9 mouse cellular contexts compared by ENCODE assay signal in genomic region chr9:21311695-21312094, GRCm38 (mm10). TPM values are rescaled to one million over a fixed set of nuclear protein-coding genes. Genes with fewer than 3 reads are reported as not detected.
DNase-seq lines count a peak whose midpoint lies in the region; ATAC-seq and TF ChIP-seq lines count a peak whose summit lies in the region.
"Had no signal": no experiment of that assay in that cellular context is flagged by ENCODE, and none has a peak within 500 bp of the region (broad histone marks: within the 10 kb centered on the region; RNA-seq: fewer than 3 reads in every experiment).

No protein-coding gene starts in this region.

- peak overlapping the region; percentile 58 for H3K9ac ChIP-seq in kidney, postnatal 0 days (ENCODE audit: low read depth, low read length)
- H3K9ac ChIP-seq in embryonic facial prominence, embryonic 13.5 days, result peak overlapping the region; percentile 63
- H3K9ac ChIP-seq in intestine, embryonic 14.5 days (ENCODE audit: low read length), result no peak overlapping the region
- no peak overlapping the region for H3K9ac ChIP-seq in neural tube, embryonic 13.5 days

- peak overlapping the region; percentile 36 for H3K4me3 ChIP-seq in kidney, postnatal 0 days (replicated peaks; ENCODE audit: low read depth, low read length)
- H3K4me3 ChIP-seq in embryonic facial prominence, embryonic 13.5 days, result peak overlapping the region; percentile 44
- H3K4me3 ChIP-seq in intestine, embryonic 14.5 days (ENCODE audit: low read depth, low read length), result peak overlapping the region; percentile 42
- peak overlapping the region; percentile 22 for H3K4me3 ChIP-seq in neural tube, embryonic 13.5 days

- WGBS in kidney, postnatal 0 days, result 32% methylated on average over 7 of the region's 7 CpGs
- 17% methylated on average over 7 of the region's 7 CpGs for WGBS in embryonic facial prominence, embryonic 13.5 days
- 25% methylated on average over 7 of the region's 7 CpGs for WGBS in intestine, embryonic 14.5 days
- 37% methylated on average over 7 of the region's 7 CpGs for WGBS in neural tube, embryonic 13.5 days

- DNase-seq in kidney, postnatal 0 days (ENCODE audit: low spot score), result no peak
- no peak for DNase-seq in kidney, adult 8-10 months
- DNase-seq in intestine, embryonic 14.5 days (ENCODE audit: low spot score), result peak; percentile 60
- no peak for DNase-seq in layer of hippocampus, adult 9-11 months
- no peak for DNase-seq in adrenal gland, postnatal 36 days
- DNase-seq: thymus, postnatal 14 days had no signal

- H3K27ac ChIP-seq in kidney, postnatal 0 days, result peak overlapping the region; percentile 31; the same call in 1 of the 2 replicates
- H3K27ac ChIP-seq in embryonic facial prominence, embryonic 13.5 days, result no peak overlapping the region
- H3K27ac ChIP-seq in intestine, embryonic 14.5 days (ENCODE audit: low read depth), result no peak overlapping the region
- H3K27ac ChIP-seq in neural tube, embryonic 13.5 days (replicated peaks), result no peak overlapping the region

- H3K27me3 ChIP-seq in kidney, postnatal 0 days (ENCODE audit: insufficient read depth, low read length), result no peaks in the 10 kb centered on the region
- peaks cover 19% of the 10 kb centered on the region for H3K27me3 ChIP-seq in embryonic facial prominence, embryonic 13.5 days
- peaks cover 14% of the 10 kb centered on the region for H3K27me3 ChIP-seq in intestine, embryonic 14.5 days (replicated peaks; ENCODE audit: control insufficient read depth, insufficient read depth, low read length)
- peaks cover 24% of the 10 kb centered on the region for H3K27me3 ChIP-seq in neural tube, embryonic 13.5 days

- TF ChIP-seq CTCF in kidney, postnatal 0 days (IDR thresholded peaks at IDR 0.05; ENCODE audit: low read depth), result no peak

- H3K4me2 ChIP-seq in kidney, postnatal 0 days (ENCODE audit: low read length), result peak overlapping the region; percentile 42
- peak overlapping the region; percentile 50 for H3K4me2 ChIP-seq in embryonic facial prominence, embryonic 13.5 days
- peak overlapping the region; percentile 37 for H3K4me2 ChIP-seq in intestine, embryonic 14.5 days (ENCODE audit: low read length)
- H3K4me2 ChIP-seq in neural tube, embryonic 13.5 days, result peak overlapping the region; percentile 39; the same call in 1 of the 2 replicates

- H3K9me3 ChIP-seq in kidney, postnatal 0 days (replicated peaks; ENCODE audit: low read length), result no peaks in the 10 kb centered on the region
- no peaks in the 10 kb centered on the region for H3K9me3 ChIP-seq in embryonic facial prominence, embryonic 13.5 days
- H3K9me3 ChIP-seq in intestine, embryonic 14.5 days (ENCODE audit: control insufficient read depth, low read length), result no peaks in the 10 kb centered on the region
- H3K9me3 ChIP-seq in neural tube, embryonic 13.5 days, result no peaks in the 10 kb centered on the region

- H3K4me1 ChIP-seq in kidney, postnatal 0 days (replicated peaks; ENCODE audit: insufficient read depth, low read length), result no peaks in the 10 kb centered on the region
- 0 out of 2 replicates have a peak, but pooled peaks cover 4% of the 10 kb centered on the region for H3K4me1 ChIP-seq in embryonic facial prominence, embryonic 13.5 days
- H3K4me1 ChIP-seq in intestine, embryonic 14.5 days (replicated peaks; ENCODE audit: control insufficient read depth, insufficient read depth, low read length), result no peaks in the 10 kb centered on the region
- H3K4me1 ChIP-seq in neural tube, embryonic 13.5 days (replicated peaks), result 0 out of 2 replicates have a peak, but pooled peaks cover 6% of the 10 kb centered on the region

- H3K36me3 ChIP-seq in kidney, postnatal 0 days (ENCODE audit: insufficient read depth, low read length), result no peaks in the 10 kb centered on the region
- no peaks in the 10 kb centered on the region for H3K36me3 ChIP-seq in embryonic facial prominence, embryonic 13.5 days
- H3K36me3 ChIP-seq in intestine, embryonic 14.5 days (ENCODE audit: control insufficient read depth, insufficient read depth, low read length), result no peaks in the 10 kb centered on the region
- H3K36me3 ChIP-seq in neural tube, embryonic 13.5 days, result no peaks in the 10 kb centered on the region

- ATAC-seq in kidney, postnatal 0 days (replicated peaks; ENCODE audit: low FRiP score, low read depth), result no peak
- ATAC-seq in embryonic facial prominence, embryonic 13.5 days (ENCODE audit: insufficient number of reproducible peaks, insufficient read depth, low FRiP score, low TSS enrichment, low read depth), result no peak
- ATAC-seq in intestine, embryonic 14.5 days (replicated peaks; ENCODE audit: low FRiP score, low TSS enrichment, low read depth), result 0 out of 2 replicates have a peak, but pooled peaks have one; percentile 7
- no peak for ATAC-seq in neural tube, embryonic 13.5 days (ENCODE audit: low read depth)

RNA-seq across cellular contexts. Expression of gene Ap1m2, which starts 0.4 kb away (rescaled TPM):
- polyA plus RNA-seq in kidney, postnatal 0 days (2015; fragmentation: Nextera tagmentation; extraction: Ambion mirVana), result 57.3 and 63.0 TPM in 2 replicates
- 22.3 and 30.1 TPM in 2 replicates for polyA plus RNA-seq in embryonic facial prominence, embryonic 13.5 days (2015; fragmentation: Nextera tagmentation; extraction: Ambion mirVana)
- 69.6 and 75.8 TPM in 2 replicates for polyA plus RNA-seq in intestine, embryonic 14.5 days (2014; fragmentation: Nextera tagmentation; extraction: Ambion mirVana)
- polyA plus RNA-seq in neural tube, embryonic 13.5 days (2015; fragmentation: Nextera tagmentation; extraction: Ambion mirVana), result 0.89 and 1.1 TPM in 2 replicates
- not detected for total RNA-seq in adrenal gland, postnatal 36 days (2021)
- total RNA-seq: gastrocnemius, postnatal 4 days had no signal

RNA-seq across cellular contexts. Expression of gene Slc44a2, which starts 8.8 kb away (rescaled TPM):
- 76.5 and 80.5 TPM in 2 replicates for polyA plus RNA-seq in kidney, postnatal 0 days (2015; fragmentation: Nextera tagmentation; extraction: Ambion mirVana)
- polyA plus RNA-seq in embryonic facial prominence, embryonic 13.5 days (2015; fragmentation: Nextera tagmentation; extraction: Ambion mirVana), result 120 and 123 TPM in 2 replicates
- 70.1 and 74.6 TPM in 2 replicates for polyA plus RNA-seq in intestine, embryonic 14.5 days (2014; fragmentation: Nextera tagmentation; extraction: Ambion mirVana)
- polyA plus RNA-seq in neural tube, embryonic 13.5 days (2015; fragmentation: Nextera tagmentation; extraction: Ambion mirVana), result 70.1 and 73.1 TPM in 2 replicates
- 10 to 100 TPM; 35.2 to 54.2 TPM for total RNA-seq in adrenal gland, postnatal 36 days (2021)

RNA-seq across cellular contexts. Expression of gene Cdkn2d, which starts 20.5 kb away (rescaled TPM):
- polyA plus RNA-seq in kidney, postnatal 0 days (2015; fragmentation: Nextera tagmentation; extraction: Ambion mirVana), result 31.4 and 37.8 TPM in 2 replicates
- 52.1 and 56.2 TPM in 2 replicates for polyA plus RNA-seq in embryonic facial prominence, embryonic 13.5 days (2015; fragmentation: Nextera tagmentation; extraction: Ambion mirVana)
- polyA plus RNA-seq in intestine, embryonic 14.5 days (2014; fragmentation: Nextera tagmentation; extraction: Ambion mirVana), result 43.7 and 44.8 TPM in 2 replicates
- polyA plus RNA-seq in neural tube, embryonic 13.5 days (2015; fragmentation: Nextera tagmentation; extraction: Ambion mirVana), result 95.5 and 114 TPM in 2 replicates
- 10 to 100 TPM; 14.2 to 16.0 TPM for total RNA-seq in adrenal gland, postnatal 36 days (2021)

RNA-seq across cellular contexts. Expression of gene Kri1, which starts 23.9 kb away (rescaled TPM):
- polyA plus RNA-seq in kidney, postnatal 0 days (2015; fragmentation: Nextera tagmentation; extraction: Ambion mirVana), result 8.7 and 10.6 TPM in 2 replicates
- polyA plus RNA-seq in embryonic facial prominence, embryonic 13.5 days (2015; fragmentation: Nextera tagmentation; extraction: Ambion mirVana), result 16.8 and 19.2 TPM in 2 replicates
- polyA plus RNA-seq in intestine, embryonic 14.5 days (2014; fragmentation: Nextera tagmentation; extraction: Ambion mirVana), result 12.8 TPM in 2 replicates
- 11.1 and 15.1 TPM in 2 replicates for polyA plus RNA-seq in neural tube, embryonic 13.5 days (2015; fragmentation: Nextera tagmentation; extraction: Ambion mirVana)
- total RNA-seq in adrenal gland, postnatal 36 days (2021), result 10 to 100 TPM; 24.8 to 32.2 TPM

RNA-seq across cellular contexts. Expression of gene Atg4d, which starts 46.6 kb away (rescaled TPM):
- 51.7 and 52.9 TPM in 2 replicates for polyA plus RNA-seq in kidney, postnatal 0 days (2015; fragmentation: Nextera tagmentation; extraction: Ambion mirVana)
- polyA plus RNA-seq in embryonic facial prominence, embryonic 13.5 days (2015; fragmentation: Nextera tagmentation; extraction: Ambion mirVana), result 33.3 and 35.4 TPM in 2 replicates
- 42.6 and 45.4 TPM in 2 replicates for polyA plus RNA-seq in intestine, embryonic 14.5 days (2014; fragmentation: Nextera tagmentation; extraction: Ambion mirVana)
- polyA plus RNA-seq in neural tube, embryonic 13.5 days (2015; fragmentation: Nextera tagmentation; extraction: Ambion mirVana), result 55.3 and 56.1 TPM in 2 replicates
- 10 to 100 TPM; 39.1 to 39.5 TPM for total RNA-seq in adrenal gland, postnatal 36 days (2021)

Comparison
In these comparisons a context has a peak if more than half of its experiments do, and no peak if none do; other contexts are left out.
1. H3K9ac ChIP-seq: peak in kidney, postnatal 0 days (single experiment) and embryonic facial prominence, embryonic 13.5 days (single experiment); none in intestine, embryonic 14.5 days (single experiment) and neural tube, embryonic 13.5 days (single experiment).
2. RNA of gene Ap1m2, which starts 0.4 kb away (polyA plus RNA-seq): 69.6 to 75.8 TPM in intestine, embryonic 14.5 days, 57.3 to 63.0 TPM in kidney, postnatal 0 days and 22.3 to 30.1 TPM in embryonic facial prominence, embryonic 13.5 days; 0.89 to 1.1 TPM in neural tube, embryonic 13.5 days; every median in the first group is over 10 times any median in the second.
3. Peak in every context shown above with its lines, with median percentiles within 50 percentile points of each other: H3K4me2 ChIP-seq and H3K4me3 ChIP-seq.